Comparison of ENCODE assay signal across 8 mouse cellular contexts in genomic region chr19:7267781-7268721, GRCm38 (mm10). TPM values are rescaled to one million over a fixed set of nuclear protein-coding genes. Genes with fewer than 3 reads are reported as not detected.
A peak's percentile ranks its signal among the peaks of the same experiment; 100 is the strongest.
DNase-seq lines count a peak whose midpoint lies in the region; ATAC-seq and TF ChIP-seq lines count a peak whose summit lies in the region.

No protein-coding gene starts in this region.

- ATAC-seq in intestine, postnatal 0 days: peak; percentile 49
- ATAC-seq in midbrain, postnatal 0 days (ENCODE audit: low FRiP score): peak; percentile 71
- ATAC-seq in stomach, embryonic 14.5 days (ENCODE audit: insufficient number of reproducible peaks, insufficient read depth, low FRiP score, low read depth): peak; percentile 55

- WGBS in intestine, postnatal 0 days: 2% methylated on average over 51 of the region's 97 CpGs
- WGBS in midbrain, postnatal 0 days: 1% methylated on average over 43 of the region's 97 CpGs
- 1% methylated on average over 76 of the region's 97 CpGs for WGBS in stomach, embryonic 14.5 days

- intact Hi-C loops in left cerebral cortex, adult 2 months (cut with DNase I): loop anchor here (5.0 kb wide), 1 partner anchor 149 kb away; the partner anchor contains the start of gene 2700081O15Rik

- H3K27me3 ChIP-seq in intestine, postnatal 0 days (replicated peaks; ENCODE audit: control insufficient read depth, insufficient read depth, low read length): no peaks in the 10 kb centered on the region
- H3K27me3 ChIP-seq in midbrain, postnatal 0 days (ENCODE audit: insufficient read depth, low read length): no peaks in the 10 kb centered on the region
- no peaks in the 10 kb centered on the region for H3K27me3 ChIP-seq in stomach, embryonic 14.5 days (ENCODE audit: control insufficient read depth, insufficient read depth, low read length)

- peak overlapping the region; percentile 68 for H3K4me3 ChIP-seq in left cerebral cortex, adult 2 months
- peak overlapping the region; percentile 67 for H3K4me3 ChIP-seq in intestine, postnatal 0 days (ENCODE audit: low read depth, low read length)
- peak overlapping the region; percentile 75 for H3K4me3 ChIP-seq in midbrain, postnatal 0 days (ENCODE audit: low read depth, low read length)
- H3K4me3 ChIP-seq in stomach, embryonic 14.5 days (ENCODE audit: low read depth, low read length): peak overlapping the region; percentile 87

- H3K9ac ChIP-seq in intestine, postnatal 0 days (ENCODE audit: low read depth, low read length): peak overlapping the region; percentile 68
- peak overlapping the region; percentile 76 for H3K9ac ChIP-seq in midbrain, postnatal 0 days (replicated peaks; ENCODE audit: low read length, poor library complexity, severe bottlenecking)
- H3K9ac ChIP-seq in stomach, embryonic 14.5 days (replicated peaks; ENCODE audit: low read depth, low read length): peak overlapping the region; percentile 87

- H3K27ac ChIP-seq in left cerebral cortex, adult 2 months: peak overlapping the region; percentile 83
- peak overlapping the region; percentile 43; the same call in 1 of the 2 replicates for H3K27ac ChIP-seq in intestine, postnatal 0 days (ENCODE audit: low read depth, low read length)
- H3K27ac ChIP-seq in midbrain, postnatal 0 days (ENCODE audit: low read depth, low read length): peak overlapping the region; percentile 81
- H3K27ac ChIP-seq in stomach, embryonic 14.5 days (ENCODE audit: low read length): peak overlapping the region; percentile 94

- DNase-seq in left cerebral cortex, adult 2 months (ENCODE audit: extremely low spot score in 1 of 2, low spot score in 2 of 2): peak in 1 of 2 experiments; percentile 81
- no peak for DNase-seq in left cerebral cortex, adult 11 months (ENCODE audit: low spot score)
- peak; percentile 93 for DNase-seq in embryo, embryonic 10 days (ENCODE audit: low spot score)
- DNase-seq in heart, adult 11 months: peak; percentile 99
- peak; percentile 82 for DNase-seq in liver
- DNase-seq in midbrain, postnatal 0 days (ENCODE audit: low spot score): peak; percentile 90

- H3K4me1 ChIP-seq in intestine, postnatal 0 days (replicated peaks; ENCODE audit: control insufficient read depth, insufficient read depth, low read length): peaks cover 17% of the 10 kb centered on the region
- peaks cover 19% of the 10 kb centered on the region for H3K4me1 ChIP-seq in midbrain, postnatal 0 days (ENCODE audit: insufficient read depth, low read length)
- peaks cover 48% of the 10 kb centered on the region for H3K4me1 ChIP-seq in stomach, embryonic 14.5 days (ENCODE audit: control insufficient read depth, insufficient read depth, low read length)

- peak overlapping the region; percentile 99 for H3K4me2 ChIP-seq in intestine, postnatal 0 days (replicated peaks; ENCODE audit: low read depth)
- peak overlapping the region; percentile 82 for H3K4me2 ChIP-seq in midbrain, postnatal 0 days (ENCODE audit: low read depth, low read length, poor library complexity, severe bottlenecking)
- H3K4me2 ChIP-seq in stomach, embryonic 14.5 days (replicated peaks; ENCODE audit: low read depth, low read length): peak overlapping the region; percentile 87

- TF ChIP-seq CTCF in left cerebral cortex, adult 2 months (IDR thresholded peaks at IDR 0.05): no peak
- TF ChIP-seq CTCF in intestine, postnatal 0 days (IDR thresholded peaks at IDR 0.05; ENCODE audit: low read depth): no peak
- TF ChIP-seq CTCF in midbrain, postnatal 0 days (IDR thresholded peaks at IDR 0.05): no peak

- H3K36me3 ChIP-seq in intestine, postnatal 0 days (ENCODE audit: control insufficient read depth, insufficient read depth): no peaks in the 10 kb centered on the region
- peaks cover 13% of the 10 kb centered on the region for H3K36me3 ChIP-seq in midbrain, postnatal 0 days (ENCODE audit: insufficient read depth, low read length)
- peaks cover 13% of the 10 kb centered on the region for H3K36me3 ChIP-seq in stomach, embryonic 14.5 days (ENCODE audit: control insufficient read depth, insufficient read depth, low read length)

- H3K9me3 ChIP-seq in intestine, postnatal 0 days (ENCODE audit: control insufficient read depth): no peaks in the 10 kb centered on the region
- H3K9me3 ChIP-seq in midbrain, postnatal 0 days (ENCODE audit: low read length): no peaks in the 10 kb centered on the region
- no peaks in the 10 kb centered on the region for H3K9me3 ChIP-seq in stomach, embryonic 14.5 days (ENCODE audit: control insufficient read depth, low read depth, low read length)

RNA-seq across cellular contexts. Expression of gene Rcor2, which starts 0.9 kb away (rescaled TPM):
- total RNA-seq in left cerebral cortex, adult 2 months (2021): 10 to 100 TPM; 14.3 to 14.7 TPM
- 1.5 and 2.2 TPM in 2 replicates for polyA plus RNA-seq in intestine, postnatal 0 days (2015; fragmentation: Nextera tagmentation; extraction: Ambion mirVana)
- total RNA-seq in midbrain, postnatal 0 days (2014; rRNA removed): 40.7 and 53.1 TPM in 2 replicates
- polyA plus RNA-seq in midbrain, postnatal 0 days (2015; fragmentation: Nextera tagmentation; extraction: Ambion mirVana): 8.9 and 9.7 TPM in 2 replicates
- 8.4 and 10.2 TPM in 2 replicates for polyA plus RNA-seq in stomach, embryonic 14.5 days (2014; fragmentation: Nextera tagmentation; extraction: Ambion mirVana)

RNA-seq across cellular contexts. Expression of gene Naa40, which starts 27.1 kb away (rescaled TPM):
- total RNA-seq in left cerebral cortex, adult 2 months (2021): 10 to 100 TPM; 35.7 to 37.4 TPM
- 18.6 and 19.7 TPM in 2 replicates for polyA plus RNA-seq in intestine, postnatal 0 days (2015; fragmentation: Nextera tagmentation; extraction: Ambion mirVana)
- total RNA-seq in midbrain, postnatal 0 days (2014; rRNA removed): 58.3 and 62.5 TPM in 2 replicates
- polyA plus RNA-seq in midbrain, postnatal 0 days (2015; fragmentation: Nextera tagmentation; extraction: Ambion mirVana): 45.6 and 46.1 TPM in 2 replicates
- 59.4 and 59.6 TPM in 2 replicates for polyA plus RNA-seq in stomach, embryonic 14.5 days (2014; fragmentation: Nextera tagmentation; extraction: Ambion mirVana)

RNA-seq across cellular contexts. Expression of gene Cox8a, which starts 50.6 kb away (rescaled TPM):
- 100 to 1,000 TPM; 934 to 941 TPM for total RNA-seq in left cerebral cortex, adult 2 months (2021)
- polyA plus RNA-seq in intestine, postnatal 0 days (2015; fragmentation: Nextera tagmentation; extraction: Ambion mirVana): 2,194 and 2,204 TPM in 2 replicates
- total RNA-seq in midbrain, postnatal 0 days (2014; rRNA removed): 1,114 and 1,471 TPM in 2 replicates
- 1,645 and 1,756 TPM in 2 replicates for polyA plus RNA-seq in midbrain, postnatal 0 days (2015; fragmentation: Nextera tagmentation; extraction: Ambion mirVana)
- 1,044 and 1,144 TPM in 2 replicates for polyA plus RNA-seq in stomach, embryonic 14.5 days (2014; fragmentation: Nextera tagmentation; extraction: Ambion mirVana)

Comparison
In these comparisons a context has a peak if more than half of its experiments do, and no peak if none do; other contexts are left out.
1. H3K27ac ChIP-seq: peak in every context shown above with its lines; median percentile 94 in stomach, embryonic 14.5 days; 83 in left cerebral cortex, adult 2 months; 81 in midbrain, postnatal 0 days; 43 in intestine, postnatal 0 days.